Mouse (Mus musculus) stomach, embryonic 14.5 days (tissue): Measurements from ENCODE around the gene Nsun6. TPM values are rescaled to one million over a fixed set of nuclear protein-coding genes. Genes with fewer than 3 reads are reported as not detected.

Experiments used
- ATAC-seq: fragments of 200-750 bp; cut with Nextera tagmentation; 2 replicates; pipeline ENCODE4 v1.8.0; 2017; ENCODE audit warnings: low read depth, moderate TSS enrichment; ENCODE audit not compliant: insufficient number of reproducible peaks, insufficient read depth, low FRiP score
- H3K27ac ChIP-seq: fragments of 300-500 bp; sonication (generic); 2 replicates; pipeline ENCODE4 v1.5.1; 2014; ENCODE audit warnings: mild to moderate bottlenecking, low read length, moderate library complexity, mixed read lengths
- H3K27me3 ChIP-seq: fragments of 300-500 bp; sonication (generic); 2 replicates; pipeline ENCODE4 v1.6.1; 2014; ENCODE audit warnings: low read length, control low read depth, mixed read lengths; ENCODE audit not compliant: control insufficient read depth, insufficient read depth
- H3K36me3 ChIP-seq: fragments of 300-500 bp; sonication (generic); 2 replicates; pipeline ENCODE4 v1.6.1; 2014; ENCODE audit warnings: mild to moderate bottlenecking, control low read depth, low read length, moderate library complexity, mixed read lengths; ENCODE audit not compliant: control insufficient read depth, insufficient read depth
- H3K4me1 ChIP-seq: fragments of 300-500 bp; sonication (generic); 2 replicates; pipeline ENCODE4 v1.6.1; 2014; ENCODE audit warnings: low read length, control low read depth, mixed read lengths; ENCODE audit not compliant: control insufficient read depth, insufficient read depth
- H3K4me2 ChIP-seq: fragments of 300-500 bp; sonication (generic); replicated peaks from 2 replicates; pipeline ENCODE4 v1.6.1; 2014; ENCODE audit warnings: low read depth, low read length, control low read depth
- H3K4me3 ChIP-seq: fragments of 300-500 bp; sonication (generic); 2 replicates; pipeline ENCODE4 v1.5.1; 2014; ENCODE audit warnings: low read depth, low read length, control low read depth
- H3K9ac ChIP-seq: fragments of 300-500 bp; sonication (generic); replicated peaks from 2 replicates; pipeline ENCODE4 v1.6.1; 2014; ENCODE audit warnings: low read depth, mild to moderate bottlenecking, control low read depth, low read length, moderate library complexity, mixed read lengths
- H3K9me3 ChIP-seq: fragments of 300-500 bp; sonication (generic); 2 replicates; pipeline ENCODE4 v1.6.1; 2016; ENCODE audit warnings: low read depth, low read length, control low read depth; ENCODE audit not compliant: control insufficient read depth
- WGBS: fragments of 180-500 bp; shearing (Covaris S2); extraction: QIAGEN DNeasy Blood & Tissue Kit; methylation state at CpG from one replicate; pipeline ENCODE4 v1.1.7; 2014; 5-methylcytosine and 5-hydroxymethylcytosine counted together
- polyA plus RNA-seq: library from polyadenylated mRNA; unstranded; fragments of >200 nt; fragmentation: Nextera tagmentation; extraction: Ambion mirVana; gene quantifications from 2 replicates; pipeline ENCODE4 v1.2.1, GENCODE M21; 2014

Gene Nsun6
- polyA plus RNA-seq, 1 experiment from 2014 or later = 14.0 TPM

- no peak overlapping the region for H3K9ac ChIP-seq
- H3K27ac ChIP-seq = no peak overlapping the region
- H3K36me3 ChIP-seq = no peaks in the 10 kb centered on the region
- no peak for ATAC-seq
- H3K9me3 ChIP-seq = no peaks in the 10 kb centered on the region
- no peaks in the 10 kb centered on the region for H3K27me3 ChIP-seq
- no peaks in the 10 kb centered on the region for H3K4me1 ChIP-seq
- WGBS = 70% methylated on average over 11 of the region's 11 CpGs
- H3K4me2 ChIP-seq = no peak overlapping the region
- H3K4me3 ChIP-seq = no peak overlapping the region
Measured at GRCm38 (mm10) chr2:14984029-14984428, 70.8 kb downstream of the Nsun6 start.

- no peak for ATAC-seq
- no peak overlapping the region for H3K9ac ChIP-seq
- no peak overlapping the region for H3K4me2 ChIP-seq
- H3K27me3 ChIP-seq = no peaks in the 10 kb centered on the region
- H3K9me3 ChIP-seq = no peaks in the 10 kb centered on the region
- H3K4me1 ChIP-seq = no peaks in the 10 kb centered on the region
- no peaks in the 10 kb centered on the region for H3K36me3 ChIP-seq
- 76% methylated on average over 2 of the region's 2 CpGs for WGBS
- no peak overlapping the region for H3K27ac ChIP-seq
- no peak overlapping the region for H3K4me3 ChIP-seq
Measured at GRCm38 (mm10) chr2:14961493-14961892, 93.4 kb downstream of the Nsun6 start.

GRCm38 (mm10) chr2:14960963-14961488 is 93.8 kb downstream of the Nsun6 start:
- H3K36me3 ChIP-seq = no peaks in the 10 kb centered on the region
- H3K27me3 ChIP-seq = no peaks in the 10 kb centered on the region
- no peak overlapping the region for H3K4me3 ChIP-seq
- H3K9me3 ChIP-seq = no peaks in the 10 kb centered on the region
- WGBS = 58% methylated on average over 1 of the region's 1 CpGs
- H3K4me1 ChIP-seq = no peaks in the 10 kb centered on the region
- no peak overlapping the region for H3K27ac ChIP-seq
- no peak overlapping the region for H3K4me2 ChIP-seq
- no peak overlapping the region for H3K9ac ChIP-seq
- ATAC-seq = no peak

GRCm38 (mm10) chr2:14953090-14953489 is 101.8 kb downstream of the Nsun6 start:
- Histone ChIP-seq H3K9me3 (no peaks in the 10 kb centered on the region), H3K4me2 (no peak overlapping the region), H3K4me3 (no peak overlapping the region), H3K4me1 (no peaks in the 10 kb centered on the region), H3K9ac (no peak overlapping the region), H3K27me3 (no peaks in the 10 kb centered on the region), H3K27ac (no peak overlapping the region), H3K36me3 (no peaks in the 10 kb centered on the region)
- WGBS = 81% methylated on average over 2 of the region's 2 CpGs
- ATAC-seq = no peak

Other genes starting within 250 kb of the Nsun6 start
- 38.6 and 40.5 TPM in 2 replicates for gene Arl5b, start 5.7 kb downstream of the Nsun6 start, polyA plus RNA-seq